Mouse (Mus musculus): Measurements from ENCODE around the gene Corin. TPM values are rescaled to one million over a fixed set of nuclear protein-coding genes. Genes with fewer than 3 reads are reported as not detected.

The Corin gene
- polyA plus RNA-seq (2014; fragmentation: Illumina TruSeq; extraction: RNeasy Lipid Tissue Mini Kit (QIAGEN cat#74804)): 2.7 TPM

DNA sequence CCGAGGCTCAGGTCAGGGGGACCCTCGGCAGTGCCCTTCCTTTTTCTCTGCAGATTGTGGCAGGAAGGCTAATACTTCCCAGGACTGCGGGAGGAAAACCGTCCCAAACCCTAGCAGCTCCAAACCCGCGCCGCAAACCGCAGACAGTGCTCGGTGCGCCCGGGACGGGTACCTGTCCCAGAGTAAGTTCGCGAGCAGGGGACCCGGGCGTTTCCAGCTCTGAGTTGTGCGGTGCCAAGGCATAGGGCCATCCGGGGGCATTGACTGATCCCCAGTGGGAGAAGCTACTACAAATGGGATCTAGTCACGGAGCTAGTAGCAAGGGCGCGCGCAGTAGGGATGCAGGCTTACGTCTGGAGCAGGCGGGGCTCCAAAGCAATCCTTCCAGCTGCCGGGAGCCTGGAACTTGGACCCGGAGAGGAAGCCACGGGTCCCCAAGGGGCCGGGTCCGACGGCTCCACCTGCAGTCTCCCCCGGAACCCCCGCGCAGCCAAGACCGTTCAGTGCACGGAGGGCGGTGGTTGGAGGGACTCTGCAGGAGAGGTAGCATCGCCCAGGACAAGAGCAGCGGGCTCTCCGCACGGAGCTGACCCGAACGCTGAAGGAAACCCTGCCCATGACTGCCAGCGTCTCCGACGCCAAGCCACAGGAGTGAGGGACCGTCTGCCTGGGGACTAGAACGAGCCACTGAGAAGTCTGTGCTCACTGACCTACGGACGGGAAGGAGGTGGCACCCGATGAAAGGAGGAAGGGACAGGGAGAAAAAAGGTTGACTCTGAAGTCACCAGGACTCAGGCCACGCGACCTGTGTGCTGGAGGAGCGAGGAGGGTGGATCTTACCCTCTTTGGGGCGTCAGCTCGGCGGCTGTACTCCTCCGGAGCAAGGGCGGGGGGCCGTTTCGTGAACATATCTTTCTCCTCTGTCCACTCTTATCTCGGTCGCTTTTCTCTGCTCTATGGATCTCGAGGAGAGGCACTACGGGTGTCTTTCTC, at the start of gene Corin:
TSS of gene Corin (minus strand) at position 943 of the 993 bp plus-strand sequence.

Other genes starting within 250 kb of the Corin start
- 56.3 TPM for gene Nfxl1, start 55.2 kb upstream of the Corin start, polyA plus RNA-seq (2014; fragmentation: Illumina TruSeq; extraction: RNeasy Lipid Tissue Mini Kit (QIAGEN cat#74804))
- gene Zar1, start 76.8 kb upstream of the Corin start, polyA plus RNA-seq (2014; fragmentation: Illumina TruSeq; extraction: RNeasy Lipid Tissue Mini Kit (QIAGEN cat#74804)): 3.2 TPM
- gene Gm5868, start 83.1 kb upstream of the Corin start, polyA plus RNA-seq (2014; fragmentation: Illumina TruSeq; extraction: RNeasy Lipid Tissue Mini Kit (QIAGEN cat#74804)): 3.7 TPM
- 2.6 TPM for gene Cnga1, start 139.8 kb upstream of the Corin start, polyA plus RNA-seq (2014; fragmentation: Illumina TruSeq; extraction: RNeasy Lipid Tissue Mini Kit (QIAGEN cat#74804))
- gene Nipal1, start 143.3 kb upstream of the Corin start, polyA plus RNA-seq (2014; fragmentation: Illumina TruSeq; extraction: RNeasy Lipid Tissue Mini Kit (QIAGEN cat#74804)): 24.7 TPM
- 1.3 TPM for gene Txk, start 248.3 kb upstream of the Corin start, polyA plus RNA-seq (2014; fragmentation: Illumina TruSeq; extraction: RNeasy Lipid Tissue Mini Kit (QIAGEN cat#74804))